Mouse (Mus musculus) bone marrow macrophage, adult 2 months (primary cell): ENCODE results near the gene Pitpna.

Experiments used
- CTCF ChIP-seq: IDR thresholded peaks from 2 replicates; pipeline ENCODE4 v1.5.1; 2012; ENCODE audit warnings: low read depth, mild to moderate bottlenecking, low read length, moderate library complexity
- POLR2A ChIP-seq: IDR thresholded peaks from 2 replicates; pipeline ENCODE4 v1.6.1; 2012; ENCODE audit warnings: mild to moderate bottlenecking, low read depth, low read length, borderline replicate concordance

GRCm38 (mm10) chr11:75586963-75587362 lies 934 bp upstream of the Pitpna start:
- TF ChIP-seq POLR2A (no peak), CTCF (no peak)
